Mouse (Mus musculus) adrenal gland, adult (tissue): ENCODE data around the gene 4931429L15Rik.

Experiments used
- DNase-seq, 2 experiments: peaks; one replicate each; pipeline ENCODE4 v3.0.0; 2022 to 2023; ENCODE audit warnings: low spot score in 1 of 2; ENCODE audit not compliant: inconsistent age in 2 of 2

The 4931429L15Rik gene

DNA sequence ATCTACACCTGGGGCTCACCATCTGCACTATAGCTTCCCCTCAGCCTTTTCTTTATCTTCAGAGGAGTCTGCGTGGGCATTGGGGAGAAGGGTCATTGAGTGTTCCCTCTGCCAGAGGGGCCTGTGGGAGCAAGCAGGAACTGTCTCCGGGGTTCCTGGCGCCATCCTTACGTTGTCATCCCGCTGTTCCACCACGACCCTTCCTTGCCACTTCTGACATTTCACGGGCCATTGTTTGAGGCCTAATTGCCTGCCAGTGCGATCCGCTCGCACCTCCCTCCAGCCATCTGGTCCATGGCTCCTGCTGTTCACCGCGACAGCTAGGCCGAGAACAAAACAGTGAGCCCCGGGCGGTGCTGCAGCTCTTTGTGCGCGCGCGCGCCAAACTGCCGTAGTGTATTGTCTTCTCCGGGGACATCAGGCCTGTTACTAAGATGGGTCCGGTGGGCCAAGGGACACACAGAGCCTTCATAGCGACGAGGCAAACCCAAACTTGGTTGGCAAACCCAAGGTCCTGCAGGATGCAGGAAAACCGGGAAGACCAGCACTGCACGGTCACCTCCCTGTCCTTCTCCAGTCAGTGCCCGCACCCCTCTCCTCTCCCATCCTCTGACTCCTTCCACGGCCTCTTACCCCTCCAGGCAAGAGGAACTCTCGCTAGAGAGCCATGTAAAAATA lies 8.9 kb upstream of the 4931429L15Rik start:
- DNase-seq: peak; percentile 38 to 62

- DNase-seq: no peak
Observed at GRCm38 (mm10) chr9:46327706-46328571, 8.2 kb upstream of the 4931429L15Rik start.

DNA sequence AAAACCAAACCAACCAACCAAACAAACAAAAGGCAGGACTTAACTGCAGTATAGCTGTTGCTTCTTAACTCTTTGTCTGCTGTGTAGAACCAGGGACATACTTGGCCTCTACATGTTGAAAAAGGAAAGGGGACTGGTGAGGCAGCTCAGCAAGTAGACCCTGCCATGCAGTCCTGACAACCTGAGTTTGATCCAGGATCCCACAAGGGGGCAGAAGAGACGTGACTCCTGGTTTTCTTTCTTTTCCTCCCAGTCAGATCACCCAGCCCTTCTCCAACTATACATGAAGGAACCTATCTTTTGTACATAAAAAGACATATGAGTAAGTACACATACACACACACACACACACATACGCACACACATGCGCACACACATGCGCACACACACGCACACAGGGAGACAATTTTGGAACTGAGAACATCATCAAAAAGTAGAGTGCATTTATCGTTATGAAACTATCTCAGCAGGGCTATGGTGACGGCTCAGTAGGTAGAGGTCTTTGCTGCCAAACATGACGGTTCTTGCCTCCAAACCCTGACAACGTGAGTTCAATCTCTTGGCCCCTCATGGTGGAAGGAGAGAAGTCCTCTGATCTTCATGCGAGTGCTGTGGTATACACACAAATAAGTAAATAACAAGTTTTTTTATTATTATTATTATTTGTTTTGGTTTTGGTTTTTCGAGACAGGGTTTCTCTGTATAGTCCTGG lies 7.1 kb upstream of the 4931429L15Rik start:
- no peak for DNase-seq

- no peak for DNase-seq
Observed at GRCm38 (mm10) chr9:46320461-46320860, 675 bp upstream of the 4931429L15Rik start.

- no peak for DNase-seq
Observed at GRCm38 (mm10) chr9:46317957-46318356, 1.8 kb downstream of the 4931429L15Rik start.

GRCm38 (mm10) chr9:46316909-46317308 lies 2.9 kb downstream of the 4931429L15Rik start:
- no peak for DNase-seq

GRCm38 (mm10) chr9:46316388-46316787 lies 3.4 kb downstream of the 4931429L15Rik start:
- DNase-seq: no peak

DNA sequence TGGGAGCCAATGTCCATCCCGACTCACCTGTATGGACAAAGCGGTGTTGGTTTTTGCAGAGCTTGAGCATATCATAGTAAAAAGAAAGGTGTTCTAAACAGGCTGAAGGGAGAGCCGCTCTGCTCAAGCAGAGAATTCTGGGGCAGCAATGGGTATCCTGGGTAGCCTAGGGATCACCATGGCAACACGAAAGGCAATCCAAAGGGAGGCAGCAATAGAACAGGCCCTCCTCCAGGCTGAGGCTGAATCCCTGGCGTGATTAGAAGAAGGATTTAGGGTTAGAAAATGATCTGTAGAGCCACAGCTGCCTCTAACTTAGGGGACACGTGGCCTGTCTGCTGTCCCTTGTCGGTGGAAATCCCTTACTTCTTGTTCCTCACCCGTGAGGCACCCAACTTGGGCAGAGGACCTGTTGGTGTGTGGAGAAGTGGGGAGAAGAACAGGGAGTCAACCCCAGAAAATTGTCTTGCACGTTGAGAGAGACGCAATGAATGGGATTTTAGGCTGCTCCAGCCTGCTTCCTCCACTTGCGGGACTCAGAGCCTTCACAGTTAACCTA lies 3.9 kb downstream of the 4931429L15Rik start:
- no peak for DNase-seq

- DNase-seq: no peak
Observed at GRCm38 (mm10) chr9:46314921-46315320, 4.9 kb downstream of the 4931429L15Rik start.

- peak; percentile 64 to 88 for DNase-seq
Observed at GRCm38 (mm10) chr9:46314507-46314906, 5.3 kb downstream of the 4931429L15Rik start.

GRCm38 (mm10) chr9:46309121-46309520 lies 10.7 kb downstream of the 4931429L15Rik start:
- peak in 1 of 2 experiments; percentile 52 for DNase-seq

- DNase-seq: peak; percentile 23 to 77
Observed at GRCm38 (mm10) chr9:46302142-46302541, 17.6 kb downstream of the 4931429L15Rik start.

DNA sequence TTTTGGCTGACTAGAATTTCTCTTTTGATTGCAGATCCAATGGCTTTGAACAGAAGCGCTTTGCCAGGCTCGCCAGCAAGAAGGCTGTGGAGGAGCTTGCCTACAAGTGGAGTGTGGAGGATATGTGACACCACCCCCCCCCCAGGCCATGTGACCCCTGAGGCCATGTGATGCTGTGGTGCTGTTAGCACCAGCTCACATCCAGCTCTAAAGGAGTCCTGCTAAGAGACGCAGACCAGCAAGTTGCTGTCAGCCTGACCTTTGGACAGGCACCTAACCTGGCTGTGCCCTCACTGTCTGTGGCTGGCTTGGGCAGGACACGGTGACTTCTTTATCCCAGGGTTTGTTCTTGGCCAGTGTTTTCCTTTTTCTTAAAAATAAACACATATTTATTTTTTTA lies 21.4 kb downstream of the 4931429L15Rik start:
- no peak for DNase-seq

GRCm38 (mm10) chr9:46282631-46283436 lies 37.0 kb downstream of the 4931429L15Rik start, which contains the start of gene Bud13:
Gene Bud13, plus strand, starts transcription at chr9:46283008.
- peak; percentile 93 to 99 for DNase-seq

DNA sequence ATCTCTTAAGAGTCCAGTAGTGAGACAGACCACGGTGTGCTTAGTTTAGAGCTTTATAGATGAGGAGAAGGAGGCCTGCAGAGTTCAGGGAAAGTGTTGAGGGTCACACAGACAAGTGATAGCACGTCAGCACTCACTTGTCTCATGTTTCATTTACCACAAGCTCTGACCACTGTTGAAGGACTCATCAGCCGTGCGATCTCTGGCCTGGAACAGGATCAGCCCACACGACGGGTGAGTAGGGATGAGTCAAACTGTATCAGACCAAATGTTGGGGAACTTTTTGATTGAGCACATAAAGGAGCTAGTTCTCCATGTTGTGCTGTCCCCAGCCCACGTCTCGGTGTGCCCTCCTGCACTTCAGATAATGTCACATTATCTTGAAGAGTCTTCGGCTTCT lies 45.3 kb downstream of the 4931429L15Rik start:
- no peak for DNase-seq

DNA sequence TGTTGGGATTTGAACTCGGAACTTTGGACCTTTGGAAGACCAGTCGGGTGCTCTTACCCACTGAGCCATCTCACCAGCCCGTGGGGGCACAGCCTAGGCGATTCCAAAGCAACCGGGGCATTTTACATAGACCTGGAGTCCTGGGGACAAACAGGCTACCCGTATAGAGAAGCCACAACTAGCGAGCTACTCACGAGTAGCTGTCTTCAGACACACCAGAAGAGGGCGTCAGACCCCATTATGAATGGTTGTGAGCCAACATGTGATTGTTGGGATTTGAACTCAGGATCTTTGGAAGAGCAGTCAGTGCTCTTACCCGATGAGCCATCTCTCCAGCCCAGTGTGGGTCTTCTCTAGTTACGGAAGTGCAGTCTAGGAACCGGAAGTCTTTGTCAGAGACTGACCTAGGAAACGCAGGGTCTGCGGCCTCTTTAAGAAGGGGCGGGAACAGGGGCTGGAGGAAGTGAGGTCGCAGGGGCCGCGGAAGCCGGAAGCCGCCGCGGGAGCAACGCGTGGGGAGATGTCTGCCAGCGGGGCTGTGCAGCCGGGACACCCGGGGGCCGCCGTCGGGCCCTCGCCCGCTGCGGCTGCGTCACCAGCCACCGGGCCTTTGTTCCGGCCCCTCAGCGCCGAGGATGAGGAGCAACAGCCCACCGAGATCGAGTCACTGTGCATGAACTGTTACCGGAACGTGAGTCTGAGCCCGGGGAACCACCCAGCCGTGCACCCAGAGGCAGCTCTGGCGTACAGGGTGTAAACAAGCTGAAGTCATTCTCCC lies 46.9 kb downstream of the 4931429L15Rik start, which contains the start of gene Zpr1:
Gene Zpr1 (plus strand): TSS at position 388 of the 778 bp plus-strand sequence.
- DNase-seq: peak; percentile 92 to 97

DNA sequence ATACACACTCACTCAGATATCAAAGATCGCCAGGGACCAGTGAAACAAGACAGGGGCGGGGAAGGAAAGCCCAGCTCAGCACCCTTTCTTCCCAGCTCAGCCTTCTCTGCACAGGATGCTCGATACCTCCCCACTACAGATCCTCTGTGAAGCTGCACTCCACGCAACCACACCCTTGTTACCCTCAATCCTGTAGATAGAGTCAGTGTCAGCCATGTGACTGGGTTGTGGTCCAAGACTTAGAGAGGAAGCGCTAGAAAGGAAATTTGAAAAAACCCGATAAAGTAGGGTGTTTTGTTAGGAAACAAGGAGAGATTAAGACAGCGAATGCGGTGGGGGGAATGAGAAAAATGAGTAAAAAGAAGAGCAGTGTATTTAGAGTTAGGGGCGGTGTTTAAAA lies 47.7 kb downstream of the 4931429L15Rik start:
- DNase-seq: no peak

DNA sequence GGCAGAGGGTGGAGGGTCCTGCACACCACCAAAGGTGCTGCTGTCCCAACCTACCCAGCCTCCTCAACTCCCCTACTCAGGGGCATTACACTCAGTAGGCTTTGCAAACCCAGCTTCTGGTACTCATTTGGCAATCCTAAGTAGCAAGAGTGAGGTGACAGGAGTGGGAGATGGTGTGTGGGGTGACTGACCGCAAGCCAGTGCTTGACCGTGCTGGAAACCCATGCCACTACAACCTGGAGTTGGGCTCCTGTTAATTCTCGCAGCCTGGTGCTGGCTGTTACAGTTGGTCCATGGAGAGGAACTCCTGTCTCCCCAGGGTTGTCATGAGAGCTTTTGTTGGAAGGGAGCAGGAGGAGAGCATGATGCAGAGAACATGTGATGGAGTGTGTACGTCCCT lies 49.0 kb downstream of the 4931429L15Rik start:
- no peak for DNase-seq

- no peak for DNase-seq
Observed at GRCm38 (mm10) chr9:46269125-46269524, 50.7 kb downstream of the 4931429L15Rik start.
